Mouse (Mus musculus) hindbrain, embryonic 11.5 days (tissue): ENCODE results near the gene Evi2b. TPM values are rescaled to one million over a fixed set of nuclear protein-coding genes. Genes with fewer than 3 reads are reported as not detected.

Source experiments
- ATAC-seq: fragments of 200-750 bp; cut with Nextera tagmentation; 2 replicates; pipeline ENCODE4 v1.8.0; 2017; ENCODE audit warnings: mild to moderate bottlenecking, moderate TSS enrichment, moderate library complexity; ENCODE audit not compliant: low FRiP score
- DNase-seq: peaks from one replicate; pipeline ENCODE4 v3.0.0-alpha.2; 2015; ENCODE audit warnings: low spot score
- H3K27ac ChIP-seq: fragments of 300-500 bp; sonication (generic); 2 replicates; pipeline ENCODE4 v1.5.1; 2014; ENCODE audit warnings: mild to moderate bottlenecking, low read depth, low read length
- H3K27me3 ChIP-seq: fragments of 300-500 bp; sonication (generic); 2 replicates; pipeline ENCODE4 v1.6.1; 2014; ENCODE audit warnings: mild to moderate bottlenecking, low read length, moderate library complexity, mixed read lengths; ENCODE audit not compliant: control insufficient read depth, insufficient read depth
- H3K36me3 ChIP-seq: fragments of 300-500 bp; sonication (generic); 2 replicates; pipeline ENCODE4 v1.6.1; 2014; ENCODE audit warnings: mild to moderate bottlenecking, low read length, moderate library complexity, mixed read lengths; ENCODE audit not compliant: control insufficient read depth, insufficient read depth
- H3K4me1 ChIP-seq: fragments of 300-500 bp; sonication (generic); replicated peaks from 2 replicates; pipeline ENCODE4 v1.6.1; 2014; ENCODE audit warnings: low read length, mixed read lengths; ENCODE audit not compliant: control insufficient read depth, insufficient read depth
- H3K4me2 ChIP-seq: fragments of 300-500 bp; sonication (generic); replicated peaks from 2 replicates; pipeline ENCODE4 v1.6.1; 2014; ENCODE audit warnings: mild to moderate bottlenecking, low read depth, low read length
- H3K4me3 ChIP-seq: fragments of 300-500 bp; sonication (generic); 2 replicates; pipeline ENCODE4 v1.5.1; 2014; ENCODE audit warnings: low read depth, low read length
- H3K9ac ChIP-seq: fragments of 300-500 bp; sonication (generic); 2 replicates; pipeline ENCODE4 v1.6.1; 2014; ENCODE audit warnings: low read depth, low read length
- H3K9me3 ChIP-seq: fragments of 300-500 bp; sonication (generic); 2 replicates; pipeline ENCODE4 v1.6.1; 2016; ENCODE audit warnings: low read length; ENCODE audit not compliant: control insufficient read depth
- WGBS: fragments of 180-500 bp; shearing (Covaris S2); extraction: QIAGEN DNeasy Blood & Tissue Kit; methylation state at CpG from one replicate; pipeline ENCODE4 v1.1.7; 2014; 5-methylcytosine and 5-hydroxymethylcytosine counted together
- polyA plus RNA-seq: library from polyadenylated mRNA; unstranded; fragments of >200 nt; fragmentation: Nextera tagmentation; extraction: Ambion mirVana; gene quantifications from 2 replicates; pipeline ENCODE4 v1.2.1, GENCODE M21; 2014

Gene Evi2b
- 0.20 and 1.1 TPM in 2 replicates for polyA plus RNA-seq

DNA sequence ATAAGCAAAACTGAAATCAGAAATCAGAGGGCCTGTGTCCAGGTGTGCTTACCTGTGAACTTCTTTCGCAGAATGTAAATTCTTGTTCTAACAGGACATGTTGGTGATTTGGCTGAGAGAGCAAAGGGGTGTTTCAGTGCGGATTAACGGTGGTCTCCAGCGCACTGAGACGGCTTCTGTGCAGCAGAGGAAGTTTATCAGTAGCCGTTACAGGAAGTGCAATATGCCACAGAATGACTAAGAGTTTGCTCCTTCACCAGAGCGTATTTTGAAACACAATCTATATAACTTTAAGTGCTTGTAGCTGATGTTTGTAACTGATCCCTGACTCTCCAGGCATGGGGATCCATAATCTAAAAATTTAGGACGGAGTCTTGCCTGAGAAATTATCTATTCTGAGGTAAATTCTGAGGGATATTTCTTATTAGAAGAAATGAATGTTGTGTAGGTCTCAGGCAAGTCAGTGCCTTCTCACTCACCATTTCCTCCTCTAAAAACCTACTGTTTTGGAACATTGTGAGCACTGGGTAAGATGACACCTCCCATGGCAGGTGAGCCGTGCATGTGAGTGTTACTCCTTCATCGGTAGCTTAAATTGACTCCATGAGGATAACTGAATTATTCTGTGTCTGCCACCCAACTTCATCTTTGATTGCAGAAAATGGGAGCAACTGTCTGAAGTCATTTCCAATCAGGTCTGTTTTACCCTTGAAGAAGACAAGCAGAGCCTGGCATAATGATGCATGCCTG, at the start of gene Evi2b:
Evi2b (minus strand) TSS at position 203 of the 750 bp plus-strand sequence.
- H3K4me1 ChIP-seq: no peaks in the 10 kb centered on the region
- H3K27ac ChIP-seq: no peak within 1 kb of the TSS
- WGBS: 89% methylated on average over 10 of the region's 10 CpGs
- no peak within 1 kb of the TSS for H3K4me2 ChIP-seq
- no peaks in the 10 kb centered on the region for H3K9me3 ChIP-seq
- ATAC-seq (no peak), DNase-seq (no peak)
- H3K27me3 ChIP-seq: no peaks in the 10 kb centered on the region
- no peak within 1 kb of the TSS for H3K4me3 ChIP-seq
- no peaks in the 10 kb centered on the region for H3K36me3 ChIP-seq
- H3K9ac ChIP-seq: no peak within 1 kb of the TSS

GRCm38 (mm10) chr11:79570319-79570718, 46.8 kb upstream of the Evi2b start:
- no peak for ATAC-seq
- no peak overlapping the region for H3K9ac ChIP-seq
- H3K4me1 ChIP-seq: no peaks in the 10 kb centered on the region
- H3K36me3 ChIP-seq: peaks cover 15% of the 10 kb centered on the region
- no peak overlapping the region for H3K4me2 ChIP-seq
- DNase-seq: no peak
- H3K9me3 ChIP-seq: no peaks in the 10 kb centered on the region
- H3K27me3 ChIP-seq: no peaks in the 10 kb centered on the region
- 87% methylated on average over 2 of the region's 2 CpGs for WGBS
- H3K27ac ChIP-seq: no peak overlapping the region
- no peak overlapping the region for H3K4me3 ChIP-seq

DNA sequence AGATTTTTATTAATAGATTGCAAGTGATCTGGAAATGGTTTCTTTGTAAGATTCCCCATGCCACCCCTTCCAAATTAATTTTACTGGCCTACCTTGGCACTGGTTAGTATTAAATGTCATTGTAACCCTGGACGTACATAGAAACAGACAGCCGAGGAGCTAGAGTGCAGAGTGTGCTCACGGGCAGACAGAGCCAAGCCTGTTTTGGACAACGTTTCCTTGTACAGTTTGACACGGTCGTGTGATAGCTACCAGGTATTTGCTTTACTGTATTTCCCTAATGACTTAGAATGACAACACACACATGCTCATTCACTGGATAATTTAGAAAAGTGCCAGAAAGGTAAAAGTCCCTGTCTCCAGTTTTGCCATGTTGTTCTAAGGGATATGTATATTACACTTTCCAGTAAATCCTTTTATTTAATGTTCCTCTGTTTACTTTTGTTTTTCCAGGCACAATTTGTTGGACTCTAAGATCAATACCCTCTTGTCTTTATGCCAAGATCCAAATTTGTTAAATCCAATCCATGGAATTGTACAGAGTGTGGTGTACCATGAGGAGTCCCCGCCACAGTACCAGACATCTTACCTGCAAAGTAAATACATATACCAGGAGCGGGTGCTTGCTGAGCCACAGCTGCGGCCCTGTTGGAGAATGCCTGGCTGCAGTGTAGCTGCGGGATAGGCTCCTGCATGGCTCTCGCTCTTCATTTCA, 44.8 kb upstream of the Evi2b start:
- Histone ChIP-seq H3K9me3 (no peaks in the 10 kb centered on the region), H3K4me3 (no peak overlapping the region), H3K4me1 (no peaks in the 10 kb centered on the region), H3K27me3 (no peaks in the 10 kb centered on the region), H3K27ac (no peak overlapping the region), H3K9ac (no peak overlapping the region), H3K36me3 (peaks cover 19% of the 10 kb centered on the region), H3K4me2 (no peak overlapping the region)
- DNase-seq: no peak
- 93% methylated on average over 11 of the region's 11 CpGs for WGBS
- ATAC-seq: no peak

- H3K4me3 ChIP-seq: no peak overlapping the region
- no peaks in the 10 kb centered on the region for H3K9me3 ChIP-seq
- 63% methylated on average over 1 of the region's 1 CpGs for WGBS
- no peak overlapping the region for H3K9ac ChIP-seq
- H3K4me2 ChIP-seq: no peak overlapping the region
- ATAC-seq: no peak
- peaks cover 19% of the 10 kb centered on the region for H3K36me3 ChIP-seq
- no peak overlapping the region for H3K27ac ChIP-seq
- no peaks in the 10 kb centered on the region for H3K27me3 ChIP-seq
- DNase-seq: no peak
- no peaks in the 10 kb centered on the region for H3K4me1 ChIP-seq
These were observed 43.4 kb upstream of the Evi2b start for GRCm38 (mm10) chr11:79566947-79567346.

- H3K9me3 ChIP-seq: no peaks in the 10 kb centered on the region
- no peak overlapping the region for H3K27ac ChIP-seq
- peaks cover 17% of the 10 kb centered on the region for H3K36me3 ChIP-seq
- no peaks in the 10 kb centered on the region for H3K27me3 ChIP-seq
- H3K4me2 ChIP-seq: no peak overlapping the region
- ATAC-seq (no peak), DNase-seq (no peak)
- no peak overlapping the region for H3K4me3 ChIP-seq
- H3K4me1 ChIP-seq: no peaks in the 10 kb centered on the region
- WGBS: 98% methylated on average over 7 of the region's 7 CpGs
- no peak overlapping the region for H3K9ac ChIP-seq
These were observed 39.9 kb upstream of the Evi2b start for GRCm38 (mm10) chr11:79563493-79563892.

- H3K9ac ChIP-seq: no peak overlapping the region
- H3K4me3 ChIP-seq: no peak overlapping the region
- no peaks in the 10 kb centered on the region for H3K4me1 ChIP-seq
- H3K9me3 ChIP-seq: no peaks in the 10 kb centered on the region
- peaks cover 7% of the 10 kb centered on the region; the same call in 1 of the 2 replicates for H3K36me3 ChIP-seq
- no peak overlapping the region for H3K27ac ChIP-seq
- 94% methylated on average over 4 of the region's 4 CpGs for WGBS
- DNase-seq (no peak), ATAC-seq (no peak)
- no peak overlapping the region for H3K4me2 ChIP-seq
- no peaks in the 10 kb centered on the region for H3K27me3 ChIP-seq
These were observed 37.0 kb upstream of the Evi2b start for GRCm38 (mm10) chr11:79560536-79560935.

DNA sequence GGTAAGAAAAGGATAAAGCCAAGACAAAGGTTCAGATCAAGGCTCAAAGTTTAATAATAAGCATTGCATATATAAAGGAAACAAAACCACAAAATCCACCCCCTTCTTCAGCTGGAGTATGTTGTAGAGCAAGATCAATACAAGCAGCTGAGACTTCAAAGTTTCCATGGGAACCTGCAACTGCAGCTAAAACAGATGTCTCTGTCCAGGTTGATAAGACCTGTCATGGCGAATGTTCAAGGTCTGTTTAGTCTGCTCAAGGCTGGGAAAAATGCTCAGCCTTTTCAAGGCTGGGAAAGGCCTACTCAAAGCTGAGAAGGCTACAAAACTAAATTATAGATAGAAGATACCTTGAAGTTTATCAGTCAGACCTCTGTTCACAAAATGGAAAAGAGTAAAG, 29.1 kb upstream of the Evi2b start:
- no peak for ATAC-seq
- Histone ChIP-seq H3K9ac (no peak overlapping the region), H3K36me3 (peaks cover 10% of the 10 kb centered on the region; the same call in 1 of the 2 replicates), H3K27ac (no peak overlapping the region), H3K4me1 (no peaks in the 10 kb centered on the region), H3K4me3 (no peak overlapping the region), H3K27me3 (no peaks in the 10 kb centered on the region), H3K4me2 (no peak overlapping the region), H3K9me3 (no peaks in the 10 kb centered on the region)
- 88% methylated on average over 1 of the region's 1 CpGs for WGBS
- DNase-seq: no peak

DNA sequence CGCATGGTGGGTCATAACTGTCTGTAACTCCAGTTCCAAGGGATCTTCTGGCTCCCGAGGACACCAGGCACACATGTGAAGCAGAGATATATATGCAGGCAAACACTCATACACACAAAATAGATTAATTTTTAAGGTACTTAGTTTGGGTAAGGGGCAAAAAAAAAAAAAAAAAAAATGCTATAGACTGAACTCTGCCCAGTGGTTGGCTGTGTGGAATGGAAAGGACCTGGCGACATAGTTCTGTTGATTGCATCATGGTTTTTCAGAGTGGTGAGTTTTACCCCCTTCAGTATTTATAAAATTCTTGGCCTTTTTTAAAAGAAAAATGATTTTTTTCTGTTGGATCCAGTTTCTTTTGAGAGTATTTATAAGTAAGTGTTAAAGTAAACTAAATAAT, 12.7 kb upstream of the Evi2b start:
- H3K9me3 ChIP-seq: no peaks in the 10 kb centered on the region
- no peak overlapping the region for H3K4me3 ChIP-seq
- H3K4me1 ChIP-seq: no peaks in the 10 kb centered on the region
- 0 out of 2 replicates have a peak, but pooled peaks cover 2% of the 10 kb centered on the region for H3K36me3 ChIP-seq
- DNase-seq (no peak), ATAC-seq (no peak)
- no peaks in the 10 kb centered on the region for H3K27me3 ChIP-seq
- no peak overlapping the region for H3K4me2 ChIP-seq
- no peak overlapping the region for H3K9ac ChIP-seq
- no peak overlapping the region for H3K27ac ChIP-seq
- WGBS: 95% methylated on average over 3 of the region's 3 CpGs

DNA sequence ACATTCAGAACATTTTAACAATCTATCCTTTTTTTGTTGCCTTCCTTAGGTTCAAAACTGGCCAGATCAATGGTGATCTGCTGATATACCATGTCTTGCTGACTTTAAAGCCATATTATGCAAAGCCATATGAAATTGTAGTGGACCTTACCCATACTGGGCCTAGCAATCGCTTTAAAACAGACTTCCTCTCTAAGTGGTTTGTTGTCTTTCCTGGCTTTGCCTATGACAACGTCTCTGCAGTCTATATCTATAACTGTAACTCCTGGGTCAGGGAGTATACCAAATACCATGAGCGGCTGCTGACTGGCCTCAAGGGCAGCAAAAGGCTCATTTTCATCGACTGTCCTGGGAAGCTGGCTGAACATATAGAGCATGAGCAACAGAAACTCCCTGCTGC, 12.0 kb upstream of the Evi2b start:
- WGBS: 96% methylated on average over 4 of the region's 4 CpGs
- DNase-seq: no peak
- H3K4me3 ChIP-seq: no peak overlapping the region
- no peak for ATAC-seq
- no peaks in the 10 kb centered on the region for H3K36me3 ChIP-seq
- no peaks in the 10 kb centered on the region for H3K4me1 ChIP-seq
- no peak overlapping the region for H3K9ac ChIP-seq
- no peaks in the 10 kb centered on the region for H3K9me3 ChIP-seq
- H3K4me2 ChIP-seq: no peak overlapping the region
- H3K27ac ChIP-seq: no peak overlapping the region
- H3K27me3 ChIP-seq: no peaks in the 10 kb centered on the region
